Mouse (Mus musculus) megakaryocyte progenitor cell, adult 5-6 weeks (primary cell): ENCODE results near the gene Pramel1. TPM values are rescaled to one million over a fixed set of nuclear protein-coding genes. Genes with fewer than 3 reads are reported as not detected.
"Not testable (repeated sequence)": the region's sequence is repeated elsewhere in the genome, so short reads cannot be mapped to it uniquely, and the experiment has no call there.

Source experiments
- ATAC-seq: replicated peaks from 2 replicates; pipeline ENCODE4 v1.8.0; 2016; ENCODE audit warnings: mild to moderate bottlenecking, moderate TSS enrichment, inconsistent platforms; ENCODE audit not compliant: poor library complexity
- total RNA-seq, 2 experiments: library from RNA; stranded (forward) in 1 of 2; stranded (reverse) in 1 of 2; fragments of 157-497, 149-512 nt in 1 of 2; fragments of 200-1000 nt in 1 of 2; gene quantifications; 2 replicates each; pipeline versions ENCODE4 v1.2.3 to v1.2.4; 2015 to 2017

The Pramel1 gene
- total RNA-seq (2015): not detected in 2 replicates
- not detected in 2 replicates for total RNA-seq (2017)

DNA sequence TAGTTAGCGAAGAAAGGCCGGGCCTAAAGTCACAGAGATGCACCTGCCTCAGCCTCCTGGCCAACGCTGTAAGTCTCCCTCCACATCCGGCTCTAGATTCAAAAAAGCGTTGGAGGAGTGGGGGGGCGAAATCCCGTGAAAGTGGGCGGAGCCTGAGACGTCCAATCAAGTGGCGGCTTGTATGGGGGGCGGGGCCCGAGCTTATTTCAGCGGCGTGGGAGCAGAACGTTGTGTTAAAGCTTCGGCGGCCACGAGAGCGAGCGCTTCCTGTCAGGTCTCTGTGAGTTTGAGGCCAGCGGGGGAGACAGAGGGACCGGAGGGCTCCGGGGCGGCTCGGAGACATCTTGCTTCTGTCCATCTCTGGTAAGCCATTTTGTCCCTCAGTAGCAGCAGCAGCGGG, at the start of gene Pramel1:
Gene Pramel1, plus strand, starts transcription at position 248 of the 400 bp plus-strand sequence.
- no peak for ATAC-seq

- not testable (repeated sequence) for ATAC-seq
Measured at GRCm38 (mm10) chr4:143345491-143345890, 48.7 kb upstream of the Pramel1 start.

GRCm38 (mm10) chr4:143348678-143349077, 45.5 kb upstream of the Pramel1 start:
- ATAC-seq: no peak

DNA sequence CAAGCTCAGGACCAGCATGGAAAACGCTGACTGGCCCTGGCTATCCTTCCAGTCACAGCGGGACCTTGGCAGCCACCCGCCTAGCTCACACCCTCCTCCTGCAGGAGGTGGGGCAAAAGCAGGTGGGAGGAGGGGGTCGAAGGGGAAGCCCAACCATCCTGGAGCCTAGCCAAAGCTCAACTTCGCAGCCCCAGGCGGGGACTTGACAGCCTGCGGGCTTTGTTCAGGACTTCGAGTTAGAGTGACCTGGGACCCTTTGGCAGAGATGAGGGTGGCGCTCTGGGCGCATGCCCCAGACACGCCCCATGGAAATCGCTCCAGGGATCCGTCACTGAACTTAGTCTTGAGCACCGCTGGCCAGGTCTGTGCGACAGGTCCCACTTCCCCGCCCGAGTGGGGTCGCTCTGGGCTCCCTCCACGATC, 44.7 kb upstream of the Pramel1 start, which contains the start of gene Lrrc38:
Gene Lrrc38, plus strand, starts transcription at position 274 of the 423 bp plus-strand sequence.
- no peak for ATAC-seq

GRCm38 (mm10) chr4:143350047-143351015, 43.9 kb upstream of the Pramel1 start:
- ATAC-seq: no peak

- ATAC-seq: no peak
Measured at GRCm38 (mm10) chr4:143352301-143352700, 41.9 kb upstream of the Pramel1 start.

GRCm38 (mm10) chr4:143361520-143361919, 32.7 kb upstream of the Pramel1 start:
- ATAC-seq: peak; percentile 17; the same call in 1 of the 2 replicates

- no peak for ATAC-seq
Measured at GRCm38 (mm10) chr4:143366415-143367041, 27.7 kb upstream of the Pramel1 start.

DNA sequence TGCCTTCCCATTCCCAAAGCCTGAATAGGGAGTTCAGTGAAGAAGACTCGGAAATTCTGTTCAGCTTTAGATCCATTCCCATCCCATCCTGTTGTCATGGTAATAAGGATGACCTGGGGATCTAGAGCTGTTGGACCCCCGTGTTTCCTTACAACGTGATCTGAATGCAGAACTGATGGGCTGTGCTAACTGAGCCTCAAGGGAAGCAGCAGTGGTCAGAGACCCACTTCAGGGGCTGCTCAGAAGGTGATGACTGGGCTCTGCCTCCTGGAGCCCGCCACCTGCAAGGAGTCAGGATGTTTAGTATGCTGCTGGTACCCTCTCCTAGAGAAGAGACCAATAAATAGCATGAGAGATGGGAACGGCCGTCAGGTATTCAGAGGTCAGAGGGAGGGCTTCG, 14.7 kb upstream of the Pramel1 start:
- ATAC-seq: no peak

DNA sequence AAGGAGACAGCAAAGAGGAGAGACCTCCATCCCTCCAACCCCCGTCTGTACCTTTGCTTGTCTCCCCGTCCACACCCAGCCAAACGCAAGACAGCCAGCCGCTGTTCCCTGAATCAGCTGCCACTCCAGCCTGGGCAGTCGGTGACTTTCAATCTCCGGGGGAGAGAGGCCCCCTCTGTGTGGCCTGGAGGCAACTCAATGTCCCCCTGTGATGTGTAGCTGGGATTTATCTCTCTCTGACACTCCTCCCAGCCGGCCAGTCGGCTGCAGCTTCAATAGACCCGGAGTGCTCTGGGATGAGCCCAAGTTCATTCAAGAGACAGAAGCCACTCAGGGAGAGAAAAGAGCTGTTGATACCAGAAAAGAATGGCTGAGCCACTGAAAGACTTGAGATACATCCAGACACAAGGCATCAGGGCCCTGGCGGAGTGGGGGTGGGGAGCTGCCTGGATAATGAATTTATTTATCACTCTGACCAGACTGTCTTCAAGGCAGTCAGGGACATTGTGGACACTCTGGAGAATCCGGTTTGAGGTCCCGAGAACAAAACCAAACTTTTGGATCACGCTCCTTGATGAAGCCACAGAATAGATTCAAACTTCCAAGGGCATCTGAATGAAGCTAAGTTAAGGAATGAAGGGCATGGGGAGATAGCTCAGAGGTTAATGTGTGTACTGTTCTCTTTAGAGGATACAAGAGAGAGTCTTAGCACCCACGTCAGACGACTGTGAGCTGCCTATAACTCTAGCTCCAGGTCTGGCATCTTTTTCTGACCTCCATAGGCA, 14.1 kb upstream of the Pramel1 start:
- no peak for ATAC-seq

DNA sequence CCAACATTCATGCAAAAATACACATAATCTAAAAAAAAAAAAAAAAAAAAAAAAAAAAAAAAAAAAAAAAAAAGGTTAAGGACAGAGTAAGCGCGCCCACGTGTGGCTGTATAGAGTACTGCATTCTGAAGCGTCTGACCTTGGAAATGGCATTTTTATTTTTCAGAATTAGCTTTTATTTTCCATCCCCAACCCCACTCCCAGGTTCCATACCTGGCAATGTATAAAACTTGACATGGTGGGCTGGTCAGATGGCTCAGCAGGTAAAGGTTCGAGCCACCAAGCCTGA, 13.6 kb upstream of the Pramel1 start:
- ATAC-seq: peak; percentile 67

- ATAC-seq: no peak
Measured at GRCm38 (mm10) chr4:143382163-143382562, 12.1 kb upstream of the Pramel1 start.

GRCm38 (mm10) chr4:143383646-143384045, 10.6 kb upstream of the Pramel1 start:
- ATAC-seq: peak; percentile 60

DNA sequence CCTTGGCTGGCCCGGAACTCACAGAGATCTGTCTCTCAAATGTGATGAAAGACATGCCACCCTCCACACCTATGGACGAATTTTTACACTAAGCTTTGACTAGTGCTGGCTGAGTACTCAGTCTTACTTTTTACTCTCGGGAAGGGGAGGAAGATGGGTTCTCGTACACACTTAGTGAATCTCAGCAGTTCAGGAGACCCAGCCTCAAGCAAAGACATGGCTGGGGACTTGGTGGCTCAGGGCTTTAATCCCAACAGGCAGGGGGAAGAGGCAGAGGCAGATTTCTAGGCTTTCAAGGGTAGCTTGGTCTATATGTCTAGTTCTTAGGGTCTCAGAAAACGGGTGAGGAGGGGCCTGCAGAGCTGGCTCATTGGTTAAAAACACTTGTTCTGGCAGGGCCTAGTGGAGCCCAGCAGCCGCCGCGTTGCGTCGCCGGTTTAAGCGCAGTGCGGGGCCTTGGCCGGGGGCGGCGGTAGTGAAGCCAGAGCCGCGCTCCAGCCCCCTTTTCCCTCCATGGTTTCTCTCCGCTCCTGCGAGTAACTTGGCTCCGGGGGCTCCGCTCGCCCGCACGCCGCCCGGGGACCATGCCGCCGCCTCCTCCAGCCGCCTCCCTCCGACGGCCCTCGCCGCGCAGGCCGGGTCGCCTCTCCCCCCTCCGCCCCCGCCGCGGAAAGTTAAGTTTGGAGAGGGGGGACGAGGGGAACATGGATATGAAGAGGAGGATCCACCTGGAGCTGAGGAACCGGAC, 5.1 kb upstream of the Pramel1 start:
- ATAC-seq: peak; percentile 98

DNA sequence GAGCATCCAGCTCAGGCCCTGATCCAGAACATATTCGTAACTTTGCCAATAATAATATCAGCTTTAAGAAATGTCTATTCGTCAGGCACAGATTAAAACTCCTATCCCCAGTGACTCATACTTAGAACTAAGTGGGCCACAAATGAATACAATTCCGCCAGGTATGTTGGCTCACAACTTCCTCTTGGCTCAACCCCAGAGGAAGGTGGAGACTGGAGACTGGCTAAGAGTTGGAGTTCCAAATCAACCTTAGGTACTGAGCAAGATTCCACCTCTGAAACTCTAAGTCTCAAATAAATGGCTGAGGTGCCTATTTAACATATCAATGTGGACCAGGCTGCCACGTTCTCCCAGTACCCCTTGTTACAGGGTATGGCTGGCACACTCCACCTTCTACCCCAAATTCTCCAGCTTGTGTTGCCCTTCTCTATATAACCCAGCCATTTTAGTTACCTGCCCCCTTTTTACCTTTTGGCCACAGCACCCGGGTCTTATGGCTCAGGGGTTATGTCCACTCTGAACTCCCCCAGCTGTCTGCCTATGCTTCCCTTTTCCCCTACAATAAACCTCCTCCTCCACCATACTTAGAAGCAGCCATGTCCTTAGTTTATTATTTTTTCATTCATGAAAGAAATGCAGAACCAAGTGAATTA, 17.5 kb downstream of the Pramel1 start:
- no peak; the same call in 1 of the 2 replicates for ATAC-seq

- ATAC-seq: peak; percentile 95
Measured at GRCm38 (mm10) chr4:143412219-143413092, 18.2 kb downstream of the Pramel1 start, which contains the start of gene Pramef8. Gene Pramef8, plus strand, starts transcription at chr4:143412426.

DNA sequence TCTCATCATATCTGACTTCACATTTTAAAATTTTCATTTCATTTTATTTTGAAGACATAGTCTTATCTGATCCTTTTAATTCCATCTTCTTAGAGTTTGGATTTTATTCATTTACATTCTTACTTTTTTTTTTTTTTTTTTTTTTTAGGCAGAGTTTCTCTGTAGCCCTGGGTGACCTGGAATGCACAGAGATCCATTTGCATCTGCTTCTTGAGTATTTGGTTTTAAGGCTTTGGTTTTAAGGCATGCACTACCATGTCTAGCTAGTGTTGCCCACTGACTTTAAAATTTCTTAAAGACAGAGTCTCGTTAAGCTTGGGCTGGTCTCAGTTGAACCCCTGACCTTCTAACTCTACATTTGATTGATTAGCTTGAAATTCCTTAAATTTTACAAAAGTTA, 19.4 kb downstream of the Pramel1 start:
- ATAC-seq: no peak

GRCm38 (mm10) chr4:143414121-143414520, 19.9 kb downstream of the Pramel1 start:
- no peak for ATAC-seq

DNA sequence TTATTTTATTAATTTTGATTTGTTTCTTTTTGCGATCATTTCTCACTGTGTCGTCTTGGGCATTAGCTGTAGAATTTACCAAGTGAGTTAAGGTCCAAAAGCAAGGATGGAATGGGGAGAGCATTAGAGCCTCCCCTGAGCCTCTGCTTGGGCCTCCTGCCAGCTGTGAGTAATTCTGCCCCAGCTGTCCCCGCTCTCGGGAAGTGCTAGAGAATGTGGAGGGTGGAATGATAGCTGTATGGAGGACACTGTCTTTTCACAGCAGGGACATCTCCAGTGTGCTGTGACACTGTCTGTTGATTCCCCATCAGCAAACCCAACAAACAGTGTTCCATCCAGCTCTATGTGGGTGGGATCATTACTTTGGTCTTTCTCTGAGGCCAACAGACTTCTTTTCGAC, 32.5 kb downstream of the Pramel1 start:
- not testable (repeated sequence) for ATAC-seq
